Mouse (Mus musculus) lung, embryonic 14.5 days (tissue): ENCODE results near the gene Akr1a1. TPM values are rescaled to one million over a fixed set of nuclear protein-coding genes. Genes with fewer than 3 reads are reported as not detected.
A peak's percentile ranks its signal among the peaks of the same experiment; 100 is the strongest.

Source experiments
- ATAC-seq: fragments of 200-750 bp; cut with Nextera tagmentation; 2 replicates; pipeline ENCODE4 v1.8.0; 2017; ENCODE audit warnings: mild to moderate bottlenecking, moderate TSS enrichment, moderate library complexity; ENCODE audit not compliant: insufficient read depth
- DNase-seq: peaks from one replicate; pipeline ENCODE4 v3.0.0-alpha.2; 2015
- H3K27ac ChIP-seq: fragments of 300-500 bp; sonication (generic); 2 replicates; pipeline ENCODE4 v1.5.1; 2014; ENCODE audit warnings: low read depth, mild to moderate bottlenecking, moderate library complexity
- H3K27me3 ChIP-seq: fragments of 300-500 bp; sonication (generic); 2 replicates; pipeline ENCODE4 v1.6.1; 2014; ENCODE audit warnings: low read length, control low read depth; ENCODE audit not compliant: insufficient read depth
- H3K36me3 ChIP-seq: fragments of 300-500 bp; sonication (generic); 2 replicates; pipeline ENCODE4 v1.6.1; 2014; ENCODE audit warnings: control low read depth; ENCODE audit not compliant: insufficient read depth
- H3K4me1 ChIP-seq: fragments of 300-500 bp; sonication (generic); 2 replicates; pipeline ENCODE4 v1.6.1; 2014; ENCODE audit warnings: antibody characterized with exemption, control low read depth; ENCODE audit not compliant: insufficient read depth
- H3K4me2 ChIP-seq: fragments of 300-500 bp; sonication (generic); 2 replicates; pipeline ENCODE4 v1.6.1; 2014; ENCODE audit warnings: mild to moderate bottlenecking
- H3K4me3 ChIP-seq: fragments of 300-500 bp; sonication (generic); 2 replicates; pipeline ENCODE4 v1.5.1; 2014; ENCODE audit warnings: low read depth, low read length
- H3K9ac ChIP-seq: fragments of 300-500 bp; sonication (generic); 2 replicates; pipeline ENCODE4 v1.6.1; 2014
- H3K9me3 ChIP-seq: fragments of 300-500 bp; sonication (generic); 2 replicates; pipeline ENCODE4 v1.6.1; 2016; ENCODE audit warnings: low read depth, low read length, control low read depth
- CTCF ChIP-seq: IDR thresholded peaks from 2 replicates; pipeline ENCODE4 v1.5.1; 2016; ENCODE audit warnings: antibody characterized with exemption, low read depth
- WGBS: fragments of 180-500 bp; shearing (Covaris S2); extraction: QIAGEN DNeasy Blood & Tissue Kit; methylation state at CpG from one replicate; pipeline ENCODE4 v1.1.7; 2014; 5-methylcytosine and 5-hydroxymethylcytosine counted together
- polyA plus RNA-seq: library from polyadenylated mRNA; unstranded; fragments of >200 nt; fragmentation: Nextera tagmentation; extraction: Ambion mirVana; gene quantifications from 2 replicates; pipeline ENCODE4 v1.2.1, GENCODE M21; 2014

Akr1a1 gene
- polyA plus RNA-seq, 1 experiment from 2014 or later, result 759 TPM

- H3K27ac ChIP-seq, result no peak overlapping the region
- no peak overlapping the region for H3K9ac ChIP-seq
- H3K4me1 ChIP-seq, result 0 out of 2 replicates have a peak, but pooled peaks cover 2% of the 10 kb centered on the region
- H3K9me3 ChIP-seq, result no peaks in the 10 kb centered on the region
- no peak overlapping the region for H3K4me2 ChIP-seq
- ATAC-seq (peak; percentile 56; the same call in 1 of the 2 replicates), DNase-seq (peak; percentile 67)
- H3K27me3 ChIP-seq, result no peaks in the 10 kb centered on the region
- TF ChIP-seq CTCF, result peak; percentile 43
- WGBS, result 60% methylated on average over 6 of the region's 6 CpGs
- H3K36me3 ChIP-seq, result peaks cover 93% of the 10 kb centered on the region
- H3K4me3 ChIP-seq, result no peak overlapping the region
These were observed 7.2 kb downstream of the Akr1a1 start for GRCm38 (mm10) chr4:116644326-116644725.

- no peak overlapping the region for H3K4me3 ChIP-seq
- H3K27me3 ChIP-seq, result no peaks in the 10 kb centered on the region
- DNase-seq (no peak), ATAC-seq (no peak)
- no peaks in the 10 kb centered on the region for H3K9me3 ChIP-seq
- H3K4me1 ChIP-seq, result no peaks in the 10 kb centered on the region
- peak; percentile 46 for TF ChIP-seq CTCF
- no peak overlapping the region for H3K27ac ChIP-seq
- 91% methylated on average over 1 of the region's 1 CpGs for WGBS
- H3K4me2 ChIP-seq, result no peak overlapping the region
- H3K9ac ChIP-seq, result no peak overlapping the region
- peaks cover 93% of the 10 kb centered on the region for H3K36me3 ChIP-seq
These were observed 9.4 kb downstream of the Akr1a1 start for GRCm38 (mm10) chr4:116642071-116642470.

- TF ChIP-seq CTCF, result no peak
- Histone ChIP-seq H3K9ac (no peak overlapping the region), H3K9me3 (no peaks in the 10 kb centered on the region), H3K27me3 (no peaks in the 10 kb centered on the region), H3K4me2 (no peak overlapping the region), H3K4me3 (no peak overlapping the region), H3K36me3 (peaks cover 94% of the 10 kb centered on the region), H3K4me1 (no peaks in the 10 kb centered on the region), H3K27ac (no peak overlapping the region)
- WGBS, result 91% methylated on average over 6 of the region's 6 CpGs
- no peak for DNase-seq
- no peak for ATAC-seq
These were observed 12.7 kb downstream of the Akr1a1 start for GRCm38 (mm10) chr4:116638821-116639220.

GRCm38 (mm10) chr4:116635197-116635596 is 16.3 kb downstream of the Akr1a1 start:
- no peaks in the 10 kb centered on the region for H3K9me3 ChIP-seq
- no peak overlapping the region for H3K9ac ChIP-seq
- no peaks in the 10 kb centered on the region for H3K27me3 ChIP-seq
- H3K4me1 ChIP-seq, result no peaks in the 10 kb centered on the region
- no peak overlapping the region for H3K4me2 ChIP-seq
- TF ChIP-seq CTCF, result no peak
- H3K27ac ChIP-seq, result no peak overlapping the region
- no peak overlapping the region for H3K4me3 ChIP-seq
- WGBS, result 96% methylated on average over 1 of the region's 1 CpGs
- H3K36me3 ChIP-seq, result peaks cover 67% of the 10 kb centered on the region
- DNase-seq (no peak), ATAC-seq (no peak)

GRCm38 (mm10) chr4:116627722-116628662 is 23.5 kb downstream of the Akr1a1 start, which contains the start of gene Nasp:
Gene Nasp, minus strand, starts transcription at chr4:116627941.
- Histone ChIP-seq H3K4me1 (0 out of 2 replicates have a peak, but pooled peaks cover 5% of the 10 kb centered on the region), H3K4me3 (peak within 1 kb of the TSS; percentile 99), H3K4me2 (peak within 1 kb of the TSS; percentile 66), H3K27me3 (no peaks in the 10 kb centered on the region), H3K9ac (peak within 1 kb of the TSS; percentile 88), H3K27ac (peak within 1 kb of the TSS; percentile 97), H3K9me3 (no peaks in the 10 kb centered on the region), H3K36me3 (peaks cover 4% of the 10 kb centered on the region; the same call in 1 of the 2 replicates)
- 8% methylated on average over 23 of the region's 23 CpGs for WGBS
- peak; percentile 92 for ATAC-seq
- DNase-seq, result peak; percentile 97
- TF ChIP-seq CTCF, result no peak

GRCm38 (mm10) chr4:116627359-116627716 is 24.1 kb downstream of the Akr1a1 start:
- Histone ChIP-seq H3K9ac (peak overlapping the region; percentile 88), H3K27ac (peak overlapping the region; percentile 97), H3K4me2 (peak overlapping the region; percentile 66), H3K27me3 (no peaks in the 10 kb centered on the region), H3K4me1 (0 out of 2 replicates have a peak, but pooled peaks cover 5% of the 10 kb centered on the region), H3K4me3 (peak overlapping the region; percentile 99), H3K36me3 (peaks cover 8% of the 10 kb centered on the region; the same call in 1 of the 2 replicates), H3K9me3 (no peaks in the 10 kb centered on the region)
- DNase-seq (peak; percentile 96), ATAC-seq (peak; percentile 95)
- WGBS, result under 1% methylated on average over 13 of the region's 13 CpGs
- TF ChIP-seq CTCF, result no peak

- Histone ChIP-seq H3K4me1 (0 out of 2 replicates have a peak, but pooled peaks cover 5% of the 10 kb centered on the region), H3K36me3 (peaks cover 13% of the 10 kb centered on the region; the same call in 1 of the 2 replicates), H3K27ac (peak overlapping the region; percentile 97), H3K4me2 (peak overlapping the region; percentile 66), H3K27me3 (no peaks in the 10 kb centered on the region), H3K4me3 (peak overlapping the region; percentile 99), H3K9ac (peak overlapping the region; percentile 88), H3K9me3 (no peaks in the 10 kb centered on the region)
- DNase-seq, result peak; percentile 97
- ATAC-seq, result peak; percentile 71
- TF ChIP-seq CTCF, result no peak
- under 1% methylated on average over 52 of the region's 53 CpGs for WGBS
These were observed 24.7 kb downstream of the Akr1a1 start for GRCm38 (mm10) chr4:116626658-116627358.
